Mouse (Mus musculus): ENCODE measurements around the gene Fadd.

DNA sequence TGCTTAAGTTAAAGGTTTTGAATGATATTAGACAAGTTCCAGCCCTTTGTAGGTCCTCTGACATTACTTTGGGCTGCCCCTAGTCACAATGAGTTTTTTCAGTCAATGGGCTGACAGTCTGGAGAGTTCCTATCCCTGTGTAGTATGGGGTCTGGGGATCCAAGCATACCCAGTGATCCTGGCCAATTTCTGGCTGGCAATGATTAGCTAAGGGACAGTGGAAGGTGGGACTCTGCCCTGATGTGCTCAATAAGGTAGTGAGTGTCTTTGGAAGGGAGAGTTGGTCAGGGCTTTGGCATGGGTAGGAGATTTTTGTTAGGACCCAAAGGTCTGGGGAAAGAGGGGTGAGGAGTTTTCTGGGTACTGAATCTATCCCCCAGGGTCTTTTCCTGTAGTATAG, 10.7 kb downstream of the Fadd start:
- TF ChIP-seq CTCF (IDR thresholded peaks at IDR 0.05; ENCODE audit: insufficient read depth, low read length) (no peak), POLR2A (IDR thresholded peaks at IDR 0.05; ENCODE audit: borderline replicate concordance, extremely low read depth, low read depth, low read length) (no peak)

Measured in lung, adult 2 months (tissue).